Mouse (Mus musculus) left cerebral cortex, postnatal 25 days (tissue): ENCODE measurements around the gene Agbl4. TPM values are rescaled to one million over a fixed set of nuclear protein-coding genes. Genes with fewer than 3 reads are reported as not detected.

Experiments used
- DNase-seq, 2 experiments: peaks; one replicate each; pipeline ENCODE4 v3.0.0; 2022; ENCODE audit warnings: low spot score in 2 of 2, mixed read lengths in 1 of 2
- intact Hi-C: fragments of 180-260 bp; cut with DNase I; formaldehyde crosslinking; loops from one replicate; pipeline ENCODE4 v1.15.1; 2025
- total RNA-seq, 2 experiments: library from RNA; stranded (reverse); gene quantifications; 2 replicates each; pipeline ENCODE4 v1.2.3; 2021

The Agbl4 gene
- total RNA-seq, 2 experiments from 2014 or later: 21.2 to 22.6 TPM

DNA sequence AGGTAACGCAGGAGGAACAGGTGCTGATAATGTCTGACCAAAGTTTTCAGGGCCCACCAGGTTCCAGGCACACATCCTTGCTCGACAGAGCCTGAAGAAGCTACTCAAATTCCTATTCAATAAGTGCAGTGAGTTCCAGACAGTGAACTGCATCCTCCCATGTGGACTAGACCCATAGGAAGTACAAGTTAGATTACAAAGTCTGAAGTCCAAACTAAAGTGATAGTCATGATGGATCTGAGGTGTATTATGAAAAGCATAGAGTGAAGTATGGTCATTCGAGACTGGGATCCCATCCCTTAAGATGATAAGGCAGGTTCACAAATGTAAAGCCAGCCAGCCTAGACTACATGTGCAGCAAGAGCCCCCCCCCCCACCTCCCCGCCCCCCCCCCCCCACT, 1023.5 kb downstream of the Agbl4 start:
- intact Hi-C loops: no loop called here
- no peak for DNase-seq

DNA sequence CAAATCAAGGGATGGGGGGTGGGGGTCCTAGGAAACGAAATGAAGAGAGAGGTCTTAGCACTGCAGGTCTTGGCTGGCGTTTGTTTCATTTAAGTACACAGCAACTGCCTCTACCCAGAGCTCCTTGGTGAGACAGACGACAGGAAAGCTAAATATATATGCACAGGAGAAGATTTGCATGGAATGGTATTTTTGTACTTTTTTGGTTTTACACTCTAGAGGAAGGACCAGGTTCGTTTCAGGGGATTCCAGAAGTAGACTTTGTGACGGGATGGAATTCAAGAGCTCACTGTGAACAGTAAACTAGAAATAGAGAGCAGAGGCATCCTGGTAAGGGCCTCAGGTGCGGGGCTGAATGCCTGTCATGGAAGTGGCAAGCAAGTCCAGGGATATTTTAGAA, 1024.3 kb downstream of the Agbl4 start:
- intact Hi-C loops: no loop called here
- peak in 1 of 2 experiments; percentile 52 for DNase-seq

DNA sequence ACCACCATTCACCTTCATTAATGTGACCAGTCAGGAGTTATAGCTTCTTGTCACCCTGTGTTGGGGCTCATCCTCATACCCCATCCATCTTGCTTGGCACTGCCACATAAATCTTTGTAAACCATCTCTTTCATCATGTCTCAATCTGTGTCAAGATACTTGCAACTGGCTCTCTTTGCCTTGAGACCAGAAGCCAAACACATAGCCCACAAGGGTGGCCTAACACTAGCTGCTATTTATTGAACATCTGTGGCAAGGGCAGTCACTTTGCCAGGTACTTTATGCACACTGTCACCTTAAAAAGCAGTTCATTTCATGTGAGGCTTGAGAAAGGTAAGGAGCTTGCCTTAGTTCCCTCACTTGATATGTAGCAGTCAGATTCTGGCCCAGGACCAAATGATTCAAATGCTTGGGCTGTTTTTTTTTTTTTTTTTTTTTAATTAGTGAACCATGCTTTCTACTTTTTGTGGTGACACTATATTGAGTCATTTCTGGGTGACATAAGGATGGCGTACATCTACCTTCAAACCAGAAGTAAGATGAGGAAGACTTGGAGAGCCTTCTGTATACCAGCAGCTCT, 1027.0 kb downstream of the Agbl4 start:
- intact Hi-C loops: no loop called here
- DNase-seq: no peak

DNA sequence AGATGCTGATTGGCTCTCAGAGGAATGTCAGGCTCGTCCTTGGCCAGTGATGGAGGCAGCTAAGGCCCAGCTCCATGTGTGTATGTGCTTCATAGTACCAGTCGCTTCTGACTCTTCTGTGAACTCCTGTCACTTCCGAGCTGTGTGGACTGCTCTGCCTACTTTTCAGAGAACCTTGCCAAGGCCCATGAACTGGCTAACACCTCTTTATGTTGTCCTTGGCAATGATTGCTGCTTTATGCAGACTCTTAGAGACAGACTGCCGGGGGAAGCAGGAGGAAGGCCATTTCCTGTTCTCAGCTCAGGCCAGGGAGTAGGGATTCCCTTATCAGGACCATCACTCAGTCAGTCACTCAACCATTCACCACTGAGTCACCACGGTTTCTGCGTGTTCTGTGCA, 1027.7 kb downstream of the Agbl4 start:
- intact Hi-C loops: no loop called here
- DNase-seq: no peak

DNA sequence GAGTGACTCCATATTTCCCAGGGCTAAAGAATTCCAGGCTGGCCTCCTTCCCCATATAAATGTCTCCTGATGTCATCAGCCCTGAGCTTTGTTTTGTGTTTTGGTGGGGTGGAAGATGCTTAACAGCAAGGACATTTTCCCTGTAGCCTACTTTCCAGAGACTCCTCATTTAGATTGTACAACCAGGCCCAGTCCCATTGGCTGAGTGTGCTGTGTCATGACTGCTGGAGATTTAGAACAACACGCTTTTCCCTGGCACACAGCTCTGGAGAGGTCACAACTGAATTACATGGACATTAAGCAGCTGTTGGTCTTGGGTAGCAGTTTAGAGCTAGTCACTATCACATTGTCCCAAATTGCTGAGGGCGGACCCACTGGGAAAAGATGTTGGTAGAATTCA, 1033.7 kb downstream of the Agbl4 start:
- DNase-seq: no peak
- intact Hi-C loops: no loop called here

DNA sequence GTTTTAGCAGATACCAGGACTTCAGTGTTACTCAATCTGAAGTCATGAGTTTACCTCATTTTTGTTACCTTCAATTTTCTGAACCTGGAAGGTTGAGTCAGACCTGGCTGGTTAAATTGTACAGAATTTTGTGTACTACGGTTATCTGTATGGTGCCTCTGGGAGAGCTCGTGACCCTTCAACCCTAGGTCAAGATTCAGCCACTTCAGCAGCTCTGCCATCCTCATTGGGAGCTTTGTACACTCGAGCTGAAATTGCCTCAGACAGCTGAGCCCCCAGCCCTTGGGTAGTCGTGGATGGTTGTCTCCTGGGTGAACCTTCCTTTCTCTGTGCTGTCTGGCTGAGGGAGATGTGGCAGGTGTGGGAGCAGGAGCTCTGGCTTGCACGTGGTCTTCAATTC, 1034.6 kb downstream of the Agbl4 start:
- intact Hi-C loops: no loop called here
- no peak for DNase-seq

DNA sequence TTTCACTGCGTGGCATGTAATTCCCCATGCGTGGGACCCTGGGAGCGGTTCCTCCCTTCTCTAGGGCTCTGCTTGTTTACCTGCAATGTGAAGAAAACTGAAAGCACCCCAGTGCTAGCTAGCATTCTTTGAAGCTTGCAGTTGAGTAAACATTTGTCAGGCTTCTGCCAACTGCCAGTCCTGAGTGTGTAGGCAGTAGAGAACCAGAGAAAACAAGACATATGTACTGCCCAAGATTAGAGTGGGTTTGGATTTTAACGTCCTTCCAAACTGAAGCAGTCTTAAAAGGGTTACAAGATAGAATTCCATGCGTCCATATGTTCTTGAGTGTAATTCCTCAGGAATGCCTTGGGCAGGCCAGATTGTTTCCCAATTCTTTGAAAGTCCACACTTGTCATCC, 1035.0 kb downstream of the Agbl4 start:
- intact Hi-C loops: no loop called here

DNA sequence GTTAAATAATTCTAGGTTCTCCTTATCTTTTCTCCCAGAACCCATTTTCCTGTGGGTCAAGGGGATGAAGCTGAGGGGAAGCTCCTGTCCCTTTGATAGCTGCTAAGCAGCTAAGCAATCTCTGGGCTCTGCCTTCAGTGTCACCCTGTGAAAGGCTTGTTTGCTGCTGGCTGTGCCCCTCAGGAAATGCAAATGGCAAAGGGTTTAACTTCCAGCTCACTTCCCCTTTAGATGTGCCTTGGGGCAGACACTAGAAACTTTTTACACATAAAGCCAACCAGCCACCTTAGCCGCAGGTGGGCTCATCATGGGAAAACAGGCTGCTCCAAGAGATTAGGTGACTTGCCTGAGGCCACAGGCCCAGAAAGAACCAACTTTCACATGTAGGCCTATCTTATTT, 1044.2 kb downstream of the Agbl4 start:
- intact Hi-C loops: no loop called here
- no peak for DNase-seq

More for the DNA sequence above, 1035.0 kb downstream of the Agbl4 start:
- peak in 1 of 2 experiments; percentile 64 for DNase-seq

DNA sequence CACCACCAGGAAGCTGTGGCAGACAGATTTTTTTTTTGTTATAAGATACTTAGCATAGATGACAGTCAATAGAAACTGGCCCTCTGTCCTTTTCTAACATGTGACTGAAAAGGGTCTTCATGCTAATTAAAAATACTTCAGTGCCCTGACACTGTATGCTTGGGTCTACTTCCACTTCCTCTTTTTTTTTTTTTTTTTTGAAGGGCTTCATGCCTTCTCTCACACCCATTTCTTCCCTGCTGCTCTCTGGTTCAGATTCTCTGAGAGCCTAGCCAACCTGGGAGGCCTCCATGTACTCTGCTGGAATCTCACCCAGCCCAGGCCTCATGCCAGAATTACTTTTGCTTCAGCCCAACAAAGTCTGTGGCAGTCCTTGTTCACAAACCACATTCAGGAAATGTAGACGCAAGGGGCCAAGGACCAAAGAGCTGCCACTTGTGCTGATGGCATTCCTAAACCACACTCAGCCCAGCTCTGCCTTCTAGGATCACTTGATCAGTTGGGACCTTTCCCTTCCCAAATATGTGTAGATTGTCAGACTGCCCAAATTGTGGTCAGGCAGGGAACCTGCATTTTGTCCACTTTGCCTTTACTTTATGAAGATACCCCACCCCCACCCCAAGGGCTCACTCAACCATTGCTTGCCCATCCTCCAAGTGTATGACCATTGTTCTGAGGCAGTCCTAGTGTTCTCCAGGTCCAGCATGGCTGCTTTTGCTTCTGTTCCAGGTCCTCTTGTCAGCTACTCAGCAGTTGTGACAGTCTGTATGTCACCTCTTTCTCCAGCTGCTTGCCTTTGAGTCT, 1045.2 kb downstream of the Agbl4 start:
- intact Hi-C loops: no loop called here
- DNase-seq: peak in 1 of 2 experiments; percentile 55

DNA sequence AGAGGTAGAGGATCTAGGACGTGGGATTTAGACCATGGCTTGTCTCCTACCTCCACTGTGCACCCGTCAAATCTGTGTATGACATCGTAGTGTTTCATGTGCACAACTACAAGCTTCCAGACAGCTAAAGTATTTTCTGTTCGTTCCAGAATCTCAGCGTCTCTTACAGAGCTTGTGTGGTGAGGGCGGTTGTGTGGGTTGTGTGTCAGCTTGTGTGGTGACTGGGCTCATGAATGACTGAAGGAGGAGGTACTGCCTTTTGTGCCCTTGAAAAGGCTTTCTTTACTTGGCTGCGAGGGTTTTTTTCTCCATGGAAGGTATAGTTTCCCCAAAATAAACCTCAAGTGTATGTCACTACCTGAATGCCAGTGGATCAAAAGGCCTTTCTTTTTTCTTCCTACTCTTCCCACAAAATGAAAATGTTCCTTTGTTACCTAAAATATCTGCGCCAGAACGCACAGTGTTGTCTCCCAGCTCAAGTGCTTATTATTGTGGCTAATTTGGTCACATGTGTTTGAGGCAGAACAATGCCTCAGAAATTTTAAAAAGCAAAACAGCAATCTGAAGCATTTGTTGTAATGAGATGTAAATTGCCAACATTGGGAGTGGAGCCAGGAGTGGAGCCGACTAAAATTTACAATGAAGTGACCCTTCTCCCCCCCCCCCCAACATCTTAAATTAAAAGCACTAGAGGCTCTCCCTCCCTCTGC, 1046.6 kb downstream of the Agbl4 start:
- peak in 1 of 2 experiments; percentile 74 for DNase-seq
- intact Hi-C loops: no loop called here

DNA sequence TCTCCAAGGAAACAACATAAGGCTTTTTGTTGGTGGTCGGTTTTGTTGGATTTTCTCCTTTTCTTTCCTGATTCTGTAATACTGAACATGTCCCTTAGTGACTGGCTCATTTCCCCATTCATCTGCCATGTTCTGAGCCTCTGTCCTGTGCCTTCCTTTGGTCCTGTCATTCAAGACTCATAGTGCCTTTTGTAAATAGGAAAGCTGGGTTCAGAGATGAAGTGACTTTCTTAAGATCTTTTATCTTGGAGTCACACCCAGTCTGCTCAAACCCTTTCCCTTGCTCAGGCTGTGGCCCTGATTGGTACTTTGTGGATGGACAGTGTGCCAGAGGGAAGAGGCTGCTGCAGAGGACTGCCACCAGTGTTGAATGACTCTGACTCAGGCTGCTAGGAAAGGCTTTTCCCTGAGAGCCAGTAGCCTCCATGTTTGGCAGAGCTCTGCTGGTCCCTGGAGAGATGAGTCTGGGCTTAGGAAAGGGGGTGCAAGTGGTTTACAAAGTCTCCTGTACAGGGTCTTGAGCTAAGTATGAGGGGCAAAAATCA, 1047.2 kb downstream of the Agbl4 start:
- intact Hi-C loops: no loop called here

DNA sequence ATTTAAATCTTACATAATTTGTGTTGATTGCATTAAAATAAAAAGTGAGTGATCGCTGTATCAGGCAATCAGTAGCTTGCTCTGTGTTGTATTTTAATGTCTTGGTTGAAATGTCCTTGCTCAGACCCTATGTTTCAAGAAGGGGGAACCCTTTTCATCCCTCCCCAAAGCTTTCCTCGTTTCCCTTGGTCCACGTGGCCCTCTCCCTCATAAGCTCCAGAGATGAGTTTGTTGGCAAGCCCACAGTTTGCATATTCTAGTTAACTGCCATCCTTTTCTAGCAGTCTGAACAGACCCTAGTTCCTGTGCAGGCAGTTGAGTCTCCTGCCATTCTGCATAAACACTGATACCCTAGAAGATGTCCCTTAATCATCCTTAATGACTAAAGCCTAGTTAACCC, 1050.5 kb downstream of the Agbl4 start:
- no peak for DNase-seq

More for the DNA sequence above, 1047.2 kb downstream of the Agbl4 start:
- no peak for DNase-seq

DNA sequence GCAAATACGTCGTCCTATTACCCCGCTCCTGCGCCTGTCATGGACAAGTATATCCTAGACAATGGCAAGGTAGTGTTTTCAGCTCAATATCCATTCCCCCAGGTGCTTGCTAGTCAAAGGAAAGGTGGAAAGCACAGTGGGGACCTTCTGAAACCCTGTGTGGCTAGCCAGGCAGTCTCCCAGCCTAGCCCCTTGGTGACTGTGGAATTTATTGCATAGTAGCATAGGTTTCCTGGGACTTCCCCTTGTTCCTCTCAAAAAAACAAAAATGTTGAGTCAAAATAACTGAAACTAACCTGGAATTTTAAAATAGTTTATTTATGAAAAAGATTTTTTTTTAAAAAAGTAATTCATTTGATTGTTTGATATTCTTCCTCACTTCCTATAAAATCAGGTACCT, 1051.1 kb downstream of the Agbl4 start:
- DNase-seq: no peak
- intact Hi-C loops: no loop called here

More for the DNA sequence above, 1050.5 kb downstream of the Agbl4 start:
- intact Hi-C loops: no loop called here

DNA sequence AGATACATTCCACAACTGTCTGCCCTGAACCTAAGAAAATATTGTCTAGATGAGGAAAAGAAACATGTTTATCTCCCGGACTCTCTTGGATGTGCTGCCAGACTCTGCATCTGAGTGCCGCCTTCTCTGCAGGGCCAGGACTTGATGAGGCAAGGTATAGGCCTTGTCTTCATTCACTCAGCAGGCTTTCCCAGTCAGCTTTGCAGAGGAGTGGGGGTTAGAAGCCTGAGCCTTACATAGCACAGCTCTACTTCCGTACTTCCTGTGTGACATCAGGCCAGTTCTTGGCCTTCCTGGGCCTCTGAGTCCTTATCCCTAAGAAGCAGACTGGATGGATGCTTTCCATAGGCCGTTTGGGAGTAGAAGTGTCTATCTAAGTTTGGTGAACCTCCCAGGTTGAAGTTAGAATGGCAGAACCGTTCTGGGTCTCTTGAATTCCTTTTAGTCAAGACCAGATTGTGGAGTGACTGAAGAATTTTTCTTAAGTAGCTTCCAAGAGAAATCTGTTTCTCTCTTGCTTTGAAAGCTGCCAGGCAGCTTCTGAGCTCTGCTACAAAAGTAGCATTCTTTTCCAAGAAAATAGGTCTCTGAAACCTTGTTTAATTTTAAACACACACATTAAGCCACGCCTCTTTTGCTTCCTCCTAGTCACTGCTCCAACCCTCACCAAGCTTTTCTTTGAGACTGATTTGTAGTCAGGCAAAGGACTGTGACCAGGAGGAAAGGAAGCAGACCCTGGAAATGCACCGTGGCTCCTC, 1052.2 kb downstream of the Agbl4 start:
- intact Hi-C loops: no loop called here
- DNase-seq: peak in 1 of 2 experiments; percentile 55

DNA sequence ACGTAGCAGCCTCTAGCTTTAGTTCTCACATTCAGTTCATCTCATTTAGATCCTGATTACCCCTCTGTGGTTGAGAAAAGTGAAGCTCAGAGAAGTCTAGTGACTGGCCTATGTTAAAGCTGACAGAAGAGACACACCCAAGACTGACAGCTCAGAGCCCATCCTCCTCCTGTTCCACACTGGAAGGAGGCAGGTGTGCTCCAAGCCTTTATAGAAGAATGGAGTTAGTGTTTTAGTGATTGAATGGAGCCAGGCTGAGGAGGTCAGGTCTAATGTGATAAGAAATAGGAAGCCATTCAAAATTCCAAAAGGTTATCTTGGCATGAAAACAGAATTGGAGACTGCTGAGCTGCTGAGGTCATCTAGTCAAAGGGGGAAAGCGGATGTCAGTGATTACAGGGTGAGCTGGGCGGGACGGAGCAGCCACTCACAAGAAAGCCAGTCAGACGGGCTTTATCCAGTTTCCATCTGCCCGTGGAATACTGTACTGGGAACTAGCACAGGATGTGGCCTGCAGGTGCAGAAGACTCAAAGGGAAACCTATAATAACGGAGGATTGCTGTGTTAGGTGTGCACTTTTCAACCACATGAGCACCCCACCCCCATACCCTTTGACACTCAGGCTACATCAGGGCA, 1053.9 kb downstream of the Agbl4 start:
- intact Hi-C loops: no loop called here
- no peak for DNase-seq

DNA sequence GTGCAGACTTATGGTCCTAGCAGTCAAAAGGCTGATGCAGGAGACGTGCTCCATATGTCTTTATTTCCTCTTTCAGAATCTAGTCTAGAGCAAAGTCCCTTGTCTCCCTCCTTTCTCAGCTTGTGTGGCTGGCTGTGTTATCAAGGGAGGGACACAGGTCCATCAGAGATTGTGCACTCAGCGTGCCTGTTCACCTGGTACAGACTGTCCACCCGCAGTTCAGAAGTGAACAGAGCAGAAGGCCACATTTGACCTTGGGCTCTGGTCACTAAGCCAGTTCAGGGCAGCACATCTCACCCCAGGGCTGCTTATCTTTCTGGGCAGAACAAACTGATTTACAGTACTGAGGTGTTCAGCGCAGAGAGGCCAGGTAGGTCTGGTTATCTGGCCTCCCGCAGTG, 1054.7 kb downstream of the Agbl4 start:
- intact Hi-C loops: no loop called here
- no peak for DNase-seq

DNA sequence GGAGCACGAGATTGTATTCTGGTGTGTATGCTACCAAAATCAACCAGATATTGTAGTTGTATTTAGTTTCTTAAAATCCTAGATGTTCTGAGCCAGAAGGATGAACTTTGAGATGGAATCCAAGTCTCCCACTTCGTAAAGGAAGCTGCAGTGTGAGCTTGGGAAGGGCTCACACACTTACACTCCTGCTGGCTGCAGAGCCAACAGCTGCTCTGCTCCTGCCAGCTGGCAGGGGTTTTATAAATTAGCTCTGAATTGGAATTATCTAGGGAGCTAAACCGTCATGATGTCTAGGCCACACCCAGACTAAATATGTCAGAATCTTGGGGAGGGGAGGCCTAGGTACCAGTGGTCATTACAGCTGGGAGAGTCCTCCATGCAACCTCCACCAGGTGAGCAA, 1055.8 kb downstream of the Agbl4 start:
- peak in 1 of 2 experiments; percentile 20 for DNase-seq
- intact Hi-C loops: no loop called here

DNA sequence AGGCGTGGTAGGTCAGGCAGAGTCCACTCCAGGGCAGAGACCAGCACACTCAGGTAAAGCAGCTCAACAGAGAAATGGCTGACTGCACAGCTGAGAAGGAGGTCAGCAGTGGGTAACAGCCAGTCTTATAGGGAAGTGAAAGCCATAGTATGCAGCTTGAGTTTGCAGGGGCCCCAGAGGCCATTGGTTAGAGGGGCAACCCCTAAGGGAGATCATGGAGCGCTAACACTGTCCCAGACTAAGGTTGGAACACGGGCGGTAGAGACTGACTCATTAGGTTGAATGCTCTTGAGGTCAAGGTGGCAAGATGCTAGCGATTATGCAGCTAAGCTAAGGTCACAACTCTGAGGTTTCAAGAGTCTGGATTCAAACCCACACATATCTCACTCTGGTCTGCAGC, 1058.2 kb downstream of the Agbl4 start:
- DNase-seq: no peak
- intact Hi-C loops: no loop called here

DNA sequence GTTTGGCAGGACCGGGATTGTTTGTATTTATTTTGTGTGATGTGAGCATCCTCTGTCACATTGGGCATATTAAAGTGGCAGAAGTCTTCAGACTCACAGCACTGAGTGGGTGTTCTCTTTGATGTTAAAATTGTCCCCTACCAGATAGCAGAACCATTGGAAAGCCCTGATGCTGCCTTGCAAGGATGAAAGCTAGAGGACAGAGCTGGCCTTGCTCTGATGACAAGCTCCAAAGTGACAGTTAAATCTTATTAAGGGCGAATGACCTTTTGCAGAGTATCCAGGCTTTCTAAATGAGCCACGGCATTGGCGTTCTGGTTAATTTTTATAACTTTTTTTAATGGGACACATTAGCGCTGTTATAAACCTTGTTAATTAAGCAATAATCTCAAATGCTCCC, 1060.1 kb downstream of the Agbl4 start:
- DNase-seq: no peak
- intact Hi-C loops: no loop called here
